In the genomic region with DNA sequence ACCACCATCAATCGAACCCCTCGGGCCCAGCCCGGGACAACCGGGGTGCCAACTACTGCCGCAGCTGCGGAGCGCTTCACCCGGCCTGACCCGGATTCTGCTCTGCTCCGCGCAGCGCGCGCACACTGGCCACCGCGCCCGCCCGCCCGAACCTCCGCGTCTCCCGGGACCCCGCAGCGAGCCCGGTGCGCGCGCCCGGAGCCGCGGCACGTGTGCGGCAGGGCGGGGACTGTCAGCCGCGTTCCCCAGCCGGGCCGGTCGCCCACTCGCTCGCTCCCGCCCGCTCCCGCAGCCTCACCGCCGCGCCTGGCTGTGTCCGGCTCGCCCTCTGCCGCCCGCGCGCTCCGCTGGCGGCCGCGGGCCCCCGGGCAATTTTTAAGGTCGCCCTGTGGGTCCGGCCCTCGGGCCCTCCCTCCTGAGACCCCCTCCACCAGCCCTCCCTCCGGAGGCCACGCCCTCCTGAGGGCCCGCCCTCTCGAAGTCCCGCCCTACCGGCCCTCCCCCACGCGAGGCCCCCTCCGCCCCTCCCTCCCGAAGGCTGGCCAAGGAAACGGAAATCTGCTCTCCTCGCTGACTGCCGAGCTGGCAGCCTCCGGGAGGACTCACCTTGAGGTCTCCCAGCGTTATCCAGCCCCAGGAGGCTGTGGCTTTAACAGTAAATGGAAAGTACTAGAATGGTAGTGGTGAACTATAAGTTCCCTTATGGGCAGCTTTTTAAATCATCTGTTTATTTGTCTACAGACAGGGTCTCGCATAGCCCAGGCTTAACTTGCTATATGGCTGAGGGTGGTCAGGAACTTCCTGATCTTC, we compare ENCODE assay signal across 7 mouse cellular contexts. TPM values are rescaled to one million over a fixed set of nuclear protein-coding genes. Genes with fewer than 3 reads are reported as not detected.
A peak's percentile ranks its signal among the peaks of the same experiment; 100 is the strongest.
DNase-seq lines count a peak whose midpoint lies in the region; ATAC-seq lines count a peak whose summit lies in the region.

A gene (minus strand): TSS at position 456 of the 810 bp plus-strand sequence.

- peak within 1 kb of the TSS; percentile 88 for H3K4me3 ChIP-seq in intestine, embryonic 16.5 days (ENCODE audit: low read length)
- H3K4me3 ChIP-seq in limb, embryonic 10.5 days, result peak within 1 kb of the TSS; percentile 85
- peak within 1 kb of the TSS; percentile 72 for H3K4me3 ChIP-seq in midbrain, embryonic 13.5 days (replicated peaks)

- peak within 1 kb of the TSS; percentile 76 for H3K27ac ChIP-seq in intestine, embryonic 16.5 days (ENCODE audit: low read length)
- H3K27ac ChIP-seq in limb, embryonic 10.5 days, result peak within 1 kb of the TSS; percentile 90
- H3K27ac ChIP-seq in midbrain, embryonic 13.5 days, result peak within 1 kb of the TSS; percentile 67

- no peaks in the 10 kb centered on the region for H3K36me3 ChIP-seq in intestine, embryonic 16.5 days (ENCODE audit: control insufficient read depth, insufficient read depth, low read length)
- 0 out of 2 replicates have a peak, but pooled peaks cover 9% of the 10 kb centered on the region for H3K36me3 ChIP-seq in limb, embryonic 10.5 days
- H3K36me3 ChIP-seq in midbrain, embryonic 13.5 days, result no peaks in the 10 kb centered on the region

- WGBS in intestine, embryonic 16.5 days, result under 1% methylated on average over 56 of the region's 77 CpGs
- under 1% methylated on average over 77 of the region's 77 CpGs for WGBS in limb, embryonic 10.5 days
- WGBS in midbrain, embryonic 13.5 days, result under 1% methylated on average over 67 of the region's 77 CpGs

- H3K9me3 ChIP-seq in intestine, embryonic 16.5 days (ENCODE audit: control insufficient read depth, low read length), result no peaks in the 10 kb centered on the region
- no peaks in the 10 kb centered on the region for H3K9me3 ChIP-seq in limb, embryonic 10.5 days (replicated peaks)
- no peaks in the 10 kb centered on the region for H3K9me3 ChIP-seq in midbrain, embryonic 13.5 days

- peak; percentile 87 for ATAC-seq in intestine, embryonic 16.5 days
- ATAC-seq in midbrain, embryonic 13.5 days, result peak; percentile 94

- intact Hi-C loops in gastrocnemius, postnatal 36 days (cut with DNase I), result no loop called here

- H3K4me1 ChIP-seq in intestine, embryonic 16.5 days (ENCODE audit: control insufficient read depth, insufficient read depth, low read length), result 0 out of 2 replicates have a peak, but pooled peaks cover 5% of the 10 kb centered on the region
- H3K4me1 ChIP-seq in limb, embryonic 10.5 days, result peaks cover 10% of the 10 kb centered on the region
- peaks cover 11% of the 10 kb centered on the region for H3K4me1 ChIP-seq in midbrain, embryonic 13.5 days (replicated peaks)

- peak; percentile 81 for DNase-seq in adrenal gland, adult 8-10 months
- peak; percentile 84 for DNase-seq in embryo, embryonic 11.5 days (ENCODE audit: low read depth, low spot score)
- peak; percentile 89 for DNase-seq in gastrocnemius, postnatal 36 days
- peak; percentile 95 for DNase-seq in limb, embryonic 10.5 days (ENCODE audit: low spot score)
- peak; percentile 70 for DNase-seq in spleen, adult 12 weeks (ENCODE audit: low spot score)

- peak within 1 kb of the TSS; percentile 92 for H3K9ac ChIP-seq in intestine, embryonic 16.5 days (ENCODE audit: low read depth, low read length)
- H3K9ac ChIP-seq in midbrain, embryonic 13.5 days (replicated peaks), result peak within 1 kb of the TSS; percentile 79

- peak within 1 kb of the TSS; percentile 76 for H3K4me2 ChIP-seq in intestine, embryonic 16.5 days (ENCODE audit: low read depth, low read length)
- H3K4me2 ChIP-seq in midbrain, embryonic 13.5 days (replicated peaks), result peak within 1 kb of the TSS; percentile 83

- no peaks in the 10 kb centered on the region for H3K27me3 ChIP-seq in intestine, embryonic 16.5 days (replicated peaks; ENCODE audit: control insufficient read depth, insufficient read depth, low read length)
- no peaks in the 10 kb centered on the region for H3K27me3 ChIP-seq in limb, embryonic 10.5 days (ENCODE audit: low read depth, poor library complexity, severe bottlenecking)
- no peaks in the 10 kb centered on the region for H3K27me3 ChIP-seq in midbrain, embryonic 13.5 days

RNA-seq across cellular contexts. Expression of the gene that starts here (rescaled TPM):
- total RNA-seq in adrenal gland, adult 8-10 months (2022), result 10 to 100 TPM; 13.5 to 14.2 (median 13.9) TPM
- total RNA-seq in gastrocnemius, postnatal 36 days (2021), result 10 to 100 TPM in 1 of 2 experiments, 1 to 10 TPM in 1; 9.8 to 10.6 TPM
- 129 and 148 TPM in 2 replicates for polyA plus RNA-seq in intestine, embryonic 16.5 days (2015; fragmentation: Nextera tagmentation; extraction: Ambion mirVana)
- 18.9 and 20.7 TPM in 2 replicates for polyA plus RNA-seq in limb, embryonic 10.5 days (2016; fragmentation: Nextera tagmentation; extraction: Ambion mirVana)
- polyA plus RNA-seq in midbrain, embryonic 13.5 days (2015; fragmentation: Nextera tagmentation; extraction: Ambion mirVana), result 8.3 and 8.5 TPM in 2 replicates

Comparison
In these comparisons a context has a peak if more than half of its experiments do, and no peak if none do; other contexts are left out.
1. Peak in every context shown above with its lines: DNase-seq, ATAC-seq, H3K4me3 ChIP-seq and H3K27ac ChIP-seq.